Mouse (Mus musculus): Measurements from ENCODE around the gene Gusb.

GRCm38 (mm10) chr5:130009784-130010183 lies 6.9 kb upstream of the Gusb start:
- TF ChIP-seq POLR2A (IDR thresholded peaks at IDR 0.05; ENCODE audit: borderline replicate concordance, control insufficient read depth, low read depth, low read length) (no peak), CTCF (IDR thresholded peaks at IDR 0.05; ENCODE audit: control insufficient read depth, insufficient read depth, low read length) (no peak)
